Mouse (Mus musculus) G1E (cell line): ENCODE results near the gene Tssc4. TPM values are rescaled to one million over a fixed set of nuclear protein-coding genes. Genes with fewer than 3 reads are reported as not detected.
A peak's percentile ranks its signal among the peaks of the same experiment; 100 is the strongest.

Experiments
- ATAC-seq: 2 replicates; pipeline ENCODE4 v1.8.0; 2016; ENCODE audit warnings: mild to moderate bottlenecking; ENCODE audit not compliant: insufficient number of reproducible peaks, poor library complexity, low FRiP score, severe bottlenecking; ENCODE audit errors: extremely low read depth
- DNase-seq: peaks from one replicate; pipeline ENCODE4 v3.0.0; 2012; ENCODE audit warnings: low spot score
- H3K27me3 ChIP-seq: 2 replicates; pipeline ENCODE4 v1.6.1; 2012; ENCODE audit warnings: mild to moderate bottlenecking, low read length, inconsistent platforms; ENCODE audit not compliant: insufficient read depth
- H3K36me3 ChIP-seq: replicated peaks from 2 replicates; pipeline ENCODE3; 2012; ENCODE audit warnings: mild to moderate bottlenecking, inconsistent platforms
- H3K4me1 ChIP-seq: 2 replicates; pipeline ENCODE4 v1.6.1; 2012; ENCODE audit warnings: low read depth, low read length, inconsistent platforms, mixed read lengths; ENCODE audit not compliant: insufficient read depth
- H3K4me3 ChIP-seq: 2 replicates; pipeline ENCODE4 v1.5.1; 2012; ENCODE audit warnings: low read depth, mild to moderate bottlenecking, inconsistent platforms, low read length, moderate library complexity, mixed read lengths
- H3K9me3 ChIP-seq: replicated peaks from 2 replicates; pipeline ENCODE4 v1.6.1; 2012; ENCODE audit warnings: inconsistent platforms
- CTCF ChIP-seq: IDR thresholded peaks from 2 replicates; pipeline ENCODE4 v1.5.1; 2012; ENCODE audit warnings: low read depth, low read length, inconsistent platforms, mixed read lengths
- GATA1 ChIP-seq: IDR thresholded peaks from 2 replicates; pipeline ENCODE4 v1.6.1; 2012; ENCODE audit warnings: borderline replicate concordance, low read length, inconsistent platforms, mixed read lengths
- GATA2 ChIP-seq: IDR thresholded peaks from 2 replicates; pipeline ENCODE4 v1.6.1; 2012; ENCODE audit warnings: low read depth, low read length, inconsistent platforms, borderline replicate concordance
- POLR2AphosphoS5 ChIP-seq: IDR thresholded peaks from 2 replicates; pipeline ENCODE4 v1.6.1; 2012; ENCODE audit warnings: low read depth, low read length, inconsistent platforms; ENCODE audit not compliant: insufficient replicate concordance
- TAL1 ChIP-seq: conservative IDR thresholded peaks from 2 replicates; pipeline ENCODE4 v1.6.1; 2012; ENCODE audit warnings: low read depth, low read length, inconsistent platforms, mixed read lengths
- polyA plus RNA-seq: library from polyadenylated mRNA; stranded (reverse); fragments of >175 nt; gene quantifications from 2 replicates; pipeline ENCODE4 v1.2.3, GENCODE M21; 2012
- total RNA-seq, 2 experiments: library from RNA; stranded (forward) in 1 of 2; stranded (reverse) in 1 of 2; fragments of 200-1000 nt in 1 of 2; fragments of >200 nt in 1 of 2; fragmentation: Nextera tagmentation in 1 of 2; gene quantifications; 2 replicates each; pipeline ENCODE4 v1.2.3; 2014 to 2017

Gene Tssc4
- total and polyA plus RNA-seq, 3 experiments, result 18.8 to 207 (median 25.0) TPM

DNA sequence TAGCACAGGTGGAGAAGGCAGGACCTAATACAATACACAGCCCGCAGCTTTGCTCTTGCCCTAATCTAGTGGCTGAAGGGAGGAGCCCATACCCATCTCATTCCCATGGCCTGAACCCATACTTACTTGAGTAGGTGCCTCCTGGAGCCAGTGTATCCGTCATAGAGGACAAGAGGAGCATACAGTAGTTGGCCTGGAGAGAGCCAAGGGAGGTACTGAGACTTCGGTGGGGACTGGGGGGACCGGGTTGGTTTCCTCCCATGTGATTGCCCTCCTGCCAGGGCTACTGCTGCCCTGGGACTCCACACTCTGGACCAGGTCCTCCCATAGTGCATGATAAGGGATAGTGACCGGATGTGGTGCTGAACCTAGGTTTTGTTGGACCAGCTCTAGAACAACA, 3.6 kb downstream of the Tssc4 start:
- Histone ChIP-seq H3K4me1 (peaks cover 42% of the 10 kb centered on the region), H3K27me3 (peaks cover 18% of the 10 kb centered on the region), H3K9me3 (no peaks in the 10 kb centered on the region), H3K36me3 (peaks cover 45% of the 10 kb centered on the region), H3K4me3 (no peak overlapping the region)
- ATAC-seq, result no peak
- TF ChIP-seq CTCF, result no peak
- TF ChIP-seq TAL1, result no peak
- no peak for TF ChIP-seq GATA2
- no peak for TF ChIP-seq GATA1
- TF ChIP-seq POLR2AphosphoS5, result no peak
- no peak for DNase-seq

DNA sequence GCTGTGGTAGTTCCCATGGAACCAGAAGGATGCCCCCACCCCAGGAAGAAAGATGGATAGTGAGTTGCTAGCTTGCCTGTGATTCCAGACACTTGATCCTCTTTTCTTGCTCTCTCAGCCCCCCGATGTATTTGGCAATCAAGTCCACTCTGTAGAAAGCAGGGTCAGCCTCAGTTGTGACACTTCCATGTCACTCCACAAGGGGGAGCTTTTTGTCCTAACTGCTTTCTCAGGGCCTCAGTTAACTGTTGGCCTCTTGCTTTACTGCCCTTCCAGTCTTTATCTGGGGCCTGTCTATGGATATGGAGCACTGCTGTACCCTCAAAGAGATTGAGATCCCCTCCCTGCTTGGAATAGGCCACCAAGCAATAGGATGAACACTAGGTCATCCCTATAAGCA, 4.0 kb downstream of the Tssc4 start:
- ATAC-seq, result no peak
- no peak overlapping the region for H3K4me3 ChIP-seq
- no peaks in the 10 kb centered on the region for H3K9me3 ChIP-seq
- no peak for DNase-seq
- TF ChIP-seq CTCF (peak; percentile 48), GATA1 (no peak)
- peaks cover 37% of the 10 kb centered on the region for H3K4me1 ChIP-seq
- H3K27me3 ChIP-seq, result peaks cover 18% of the 10 kb centered on the region
- peaks cover 40% of the 10 kb centered on the region for H3K36me3 ChIP-seq

DNA sequence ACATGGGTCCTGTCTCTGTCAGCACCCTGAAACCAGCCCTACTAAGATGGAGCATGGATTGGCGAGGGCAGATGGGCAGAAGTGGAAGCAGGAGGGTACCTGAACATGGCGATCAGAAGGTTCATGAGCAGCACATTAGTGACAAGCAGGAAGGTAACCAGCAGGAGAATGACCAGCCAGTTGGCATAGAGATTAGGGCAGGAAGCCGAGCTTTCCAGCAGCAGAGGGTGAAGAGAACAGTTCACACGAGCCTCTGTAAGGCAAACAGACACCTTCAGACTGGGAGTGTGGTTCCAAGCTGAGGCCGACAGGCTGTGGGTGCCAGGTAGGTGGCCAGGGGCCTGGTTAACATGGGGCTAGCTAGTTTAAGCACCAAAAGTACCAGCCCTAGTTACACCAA, 6.3 kb downstream of the Tssc4 start:
- DNase-seq (no peak), ATAC-seq (no peak)
- peaks cover 32% of the 10 kb centered on the region for H3K27me3 ChIP-seq
- TF ChIP-seq POLR2AphosphoS5, result no peak
- TF ChIP-seq CTCF, result no peak
- TF ChIP-seq GATA1, result no peak
- no peak for TF ChIP-seq GATA2
- no peak for TF ChIP-seq TAL1
- H3K4me3 ChIP-seq, result no peak overlapping the region
- peaks cover 28% of the 10 kb centered on the region for H3K36me3 ChIP-seq
- H3K4me1 ChIP-seq, result peaks cover 22% of the 10 kb centered on the region
- H3K9me3 ChIP-seq, result no peaks in the 10 kb centered on the region

DNA sequence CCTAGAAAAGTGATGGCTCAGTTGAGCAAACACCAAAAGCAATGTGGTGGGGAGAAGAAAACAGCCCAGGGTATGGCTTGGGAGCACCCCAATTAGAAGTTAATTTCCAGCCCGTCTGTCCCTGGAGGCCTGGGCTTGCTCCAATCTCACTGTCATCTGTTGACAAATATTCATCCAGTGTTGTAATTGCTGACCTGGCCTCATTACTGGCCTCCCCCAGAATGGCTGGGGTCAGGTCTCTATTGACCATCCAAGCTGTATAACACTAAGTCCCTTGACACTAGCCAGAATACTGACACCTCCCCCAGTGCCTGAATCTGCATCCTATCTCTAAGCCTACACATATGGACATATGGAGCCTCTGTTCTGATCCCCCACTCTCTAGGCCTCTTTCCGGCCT, 8.3 kb downstream of the Tssc4 start:
- Histone ChIP-seq H3K4me1 (peaks cover 11% of the 10 kb centered on the region), H3K4me3 (no peak overlapping the region), H3K9me3 (no peaks in the 10 kb centered on the region), H3K36me3 (peaks cover 9% of the 10 kb centered on the region), H3K27me3 (peaks cover 48% of the 10 kb centered on the region)
- no peak for ATAC-seq
- TF ChIP-seq GATA1 (no peak), POLR2AphosphoS5 (no peak), CTCF (no peak), GATA2 (no peak), TAL1 (no peak)
- no peak for DNase-seq

DNA sequence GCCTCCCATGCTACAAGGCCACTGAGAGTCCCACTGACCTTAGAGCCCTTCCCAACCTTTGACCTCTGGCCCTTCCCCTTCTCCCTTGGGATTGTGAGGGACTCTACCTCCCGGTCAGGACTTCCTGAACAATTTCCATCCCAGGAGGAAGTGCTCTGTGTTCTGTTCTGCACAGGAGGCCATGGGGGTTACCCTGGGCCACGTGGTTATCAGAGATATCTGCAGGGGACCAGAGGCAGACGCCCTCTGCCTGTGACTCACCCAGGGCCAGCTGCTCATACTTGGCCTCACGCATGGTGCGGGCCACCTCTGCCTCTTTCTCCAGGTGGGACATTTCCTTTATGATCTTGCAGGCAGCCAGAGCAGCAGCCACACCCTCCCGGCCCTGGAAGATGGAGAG, 13.0 kb downstream of the Tssc4 start:
- no peak overlapping the region for H3K4me3 ChIP-seq
- peaks cover 56% of the 10 kb centered on the region for H3K27me3 ChIP-seq
- H3K4me1 ChIP-seq, result peaks cover 13% of the 10 kb centered on the region
- H3K9me3 ChIP-seq, result no peaks in the 10 kb centered on the region
- no peak for DNase-seq
- no peaks in the 10 kb centered on the region for H3K36me3 ChIP-seq
- no peak for ATAC-seq
- TF ChIP-seq GATA2, result no peak
- no peak for TF ChIP-seq GATA1
- no peak for TF ChIP-seq TAL1
- TF ChIP-seq POLR2AphosphoS5, result no peak
- no peak for TF ChIP-seq CTCF

DNA sequence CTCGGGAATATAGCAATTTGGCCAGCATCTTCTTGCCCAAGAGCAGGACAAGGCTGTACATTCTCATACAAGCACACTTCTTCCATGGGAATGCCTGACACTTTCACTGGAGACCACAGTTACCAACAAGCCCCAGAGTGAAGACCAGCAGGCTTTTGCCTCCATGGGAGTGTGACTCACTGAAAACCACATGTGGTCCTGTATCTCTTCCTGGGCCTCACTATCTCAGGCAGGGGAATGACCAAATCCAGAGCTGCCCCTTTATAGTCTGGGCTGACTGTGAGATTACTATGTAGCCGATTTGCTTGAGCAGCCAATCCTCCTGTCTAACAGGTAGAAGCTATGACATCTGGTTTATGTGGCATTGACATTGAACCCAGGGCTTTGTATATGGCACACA, 14.7 kb downstream of the Tssc4 start:
- H3K9me3 ChIP-seq, result no peaks in the 10 kb centered on the region
- peaks cover 13% of the 10 kb centered on the region for H3K4me1 ChIP-seq
- peaks cover 69% of the 10 kb centered on the region for H3K27me3 ChIP-seq
- H3K36me3 ChIP-seq, result no peaks in the 10 kb centered on the region
- TF ChIP-seq GATA1 (no peak), TAL1 (no peak), POLR2AphosphoS5 (no peak), CTCF (no peak), GATA2 (no peak)
- H3K4me3 ChIP-seq, result no peak overlapping the region
- DNase-seq (no peak), ATAC-seq (no peak)

DNA sequence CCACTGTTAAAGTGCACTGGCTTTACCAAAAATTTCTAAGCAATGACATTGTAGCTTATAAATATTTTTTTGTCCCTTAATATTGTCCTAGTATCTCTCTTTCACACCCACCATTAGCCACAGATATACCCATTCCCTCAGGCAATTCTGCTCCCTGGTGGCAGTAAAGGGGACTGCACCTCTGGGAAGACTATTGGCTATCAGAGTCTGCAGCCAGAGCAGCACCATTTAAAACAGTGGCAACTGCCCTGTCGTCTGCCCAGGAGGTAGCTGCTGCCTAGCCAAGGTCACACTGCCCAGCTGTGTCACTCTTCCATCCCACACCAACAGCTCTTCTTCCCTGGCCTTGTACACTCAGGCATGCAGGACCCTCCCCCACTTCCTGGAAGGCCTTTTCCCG, 17.3 kb downstream of the Tssc4 start:
- Histone ChIP-seq H3K4me1 (peaks cover 13% of the 10 kb centered on the region), H3K36me3 (no peaks in the 10 kb centered on the region), H3K27me3 (peaks cover 63% of the 10 kb centered on the region), H3K4me3 (no peak overlapping the region), H3K9me3 (no peaks in the 10 kb centered on the region)
- DNase-seq, result peak; percentile 66
- TF ChIP-seq CTCF, result peak; percentile 84
- TF ChIP-seq GATA2, result no peak
- no peak for TF ChIP-seq GATA1
- ATAC-seq, result peak; percentile 67; the same call in 1 of the 2 replicates

DNA sequence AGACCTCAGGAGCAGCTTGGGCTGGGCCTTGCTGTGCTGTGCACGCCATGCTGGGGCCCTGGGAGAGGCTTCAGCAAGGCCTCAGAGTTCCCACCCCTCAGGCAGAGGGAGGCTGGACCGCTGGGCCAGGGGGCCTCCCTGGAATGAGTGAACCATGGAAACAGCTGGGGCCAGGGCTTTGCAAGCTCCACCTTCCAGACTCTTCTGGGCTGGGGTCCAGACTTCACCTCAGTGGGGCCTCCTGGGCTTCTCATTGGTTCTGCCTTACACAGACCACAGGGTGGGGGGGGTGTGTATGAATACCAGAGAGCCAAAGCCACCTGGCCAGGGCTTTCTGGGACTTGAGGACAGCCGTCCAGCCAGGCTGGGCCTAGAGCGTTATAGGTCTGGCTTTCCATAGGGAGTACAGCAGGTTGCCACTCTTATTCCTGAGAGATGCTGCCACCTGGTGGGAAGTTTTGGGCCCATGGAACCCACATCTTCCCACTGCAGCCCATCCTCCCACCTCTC, 18.1 kb downstream of the Tssc4 start:
- H3K4me3 ChIP-seq, result no peak overlapping the region
- ATAC-seq (no peak), DNase-seq (no peak)
- H3K4me1 ChIP-seq, result peaks cover 7% of the 10 kb centered on the region
- H3K36me3 ChIP-seq, result no peaks in the 10 kb centered on the region
- H3K27me3 ChIP-seq, result peaks cover 56% of the 10 kb centered on the region
- TF ChIP-seq POLR2AphosphoS5 (no peak), GATA1 (no peak), GATA2 (no peak), CTCF (no peak), TAL1 (no peak)
- no peaks in the 10 kb centered on the region for H3K9me3 ChIP-seq
